Mouse (Mus musculus) frontal cortex, postnatal 25 days (tissue): ENCODE measurements around the gene Hsd17b11.
"Not testable (repeated sequence)": the region's sequence is repeated elsewhere in the genome, so short reads cannot be mapped to it uniquely, and the experiment has no call there.

Experiments used
- DNase-seq, 2 experiments: peaks; one replicate each; pipeline ENCODE4 v3.0.0; 2022; ENCODE audit warnings: low spot score in 2 of 2

Hsd17b11 gene

DNA sequence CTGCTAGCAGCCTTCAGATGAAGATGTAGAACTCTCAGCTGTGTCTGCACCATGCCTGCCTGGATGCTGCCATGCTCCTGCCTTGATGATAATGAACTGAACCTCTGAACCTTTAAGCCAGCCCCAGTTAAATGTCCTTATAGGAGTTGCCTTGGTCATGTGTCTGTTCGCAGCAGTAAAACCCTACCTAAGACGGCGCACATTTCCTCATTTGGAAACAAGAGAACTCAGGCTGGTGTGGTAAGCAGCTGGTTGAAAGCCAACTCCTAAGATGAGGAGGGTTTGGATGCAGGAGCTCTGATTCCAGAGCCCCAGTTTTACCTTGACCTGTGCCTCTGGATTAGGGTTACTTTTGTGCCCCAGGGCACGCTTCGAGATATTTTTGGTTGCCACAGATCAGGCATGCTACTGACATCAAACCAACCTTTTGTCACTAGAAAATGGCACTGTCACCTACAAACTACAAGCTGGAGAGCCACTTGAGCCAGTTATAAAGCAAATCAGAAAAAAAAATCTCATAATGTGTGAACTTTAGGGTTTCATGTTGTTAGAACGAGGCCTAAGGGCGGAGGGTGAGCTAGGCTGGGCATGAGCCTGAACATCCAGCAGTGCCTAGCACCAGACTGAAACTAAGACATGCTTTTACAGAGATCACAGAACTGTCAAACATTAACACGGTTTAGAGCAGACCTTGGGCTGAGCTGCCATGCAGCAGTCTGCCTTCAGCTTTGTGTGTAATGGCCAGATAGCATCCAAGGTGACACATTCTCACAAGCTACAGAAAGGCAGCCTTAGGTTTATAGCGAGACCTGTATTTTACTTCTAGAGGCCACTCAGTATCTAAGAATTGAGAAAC lies 40.8 kb downstream of the Hsd17b11 start:
- no peak for DNase-seq

DNA sequence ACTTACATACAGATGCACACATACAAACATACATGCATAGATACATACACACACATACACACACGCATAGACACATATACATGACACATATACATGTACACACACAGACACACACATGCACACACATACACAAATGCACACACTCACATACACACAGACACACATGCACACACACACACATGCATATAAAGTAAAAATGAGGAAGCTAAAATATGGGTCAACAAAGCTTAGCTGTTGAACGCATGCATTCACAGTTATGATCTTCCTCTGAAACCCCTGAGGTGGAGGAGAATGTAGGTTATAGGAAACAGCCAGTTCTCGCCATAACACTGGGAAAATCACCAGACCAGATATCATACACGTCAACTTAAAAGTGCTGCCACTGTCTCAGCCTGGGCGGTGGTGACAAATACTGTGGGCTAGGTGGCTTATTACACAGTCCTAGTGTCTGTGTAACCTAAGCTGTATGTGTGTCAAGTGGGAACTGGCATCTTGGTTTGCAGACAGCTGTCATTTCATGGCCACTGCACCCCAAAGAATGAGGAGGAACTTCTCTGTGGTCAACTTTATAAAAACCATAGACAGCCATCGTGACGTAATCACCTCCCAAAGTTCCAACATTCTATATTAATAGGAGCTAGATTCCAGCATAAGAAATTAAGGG lies 43.7 kb downstream of the Hsd17b11 start:
- DNase-seq: no peak

DNA sequence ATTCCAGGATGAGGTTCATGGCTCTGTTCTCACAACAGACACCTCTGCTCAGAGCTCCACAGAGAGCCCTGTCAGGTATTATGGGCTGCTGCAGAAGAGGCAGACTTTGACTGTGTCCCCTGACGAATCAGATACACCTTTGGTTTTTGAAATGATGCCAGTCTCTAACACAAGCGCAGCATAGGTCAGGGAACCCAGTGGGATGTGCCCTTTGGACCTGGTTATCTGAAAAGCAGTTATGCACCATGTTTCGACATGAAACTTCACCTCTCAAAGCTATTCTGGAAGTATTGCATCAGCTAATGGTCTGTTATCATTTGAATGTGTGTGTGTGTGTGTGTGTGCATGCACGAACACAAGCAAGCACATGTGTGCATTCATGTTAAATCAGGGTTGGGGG lies 44.4 kb downstream of the Hsd17b11 start, which contains the start of gene Hsd17b13:
Hsd17b13 (minus strand) TSS at position 114 of the 400 bp plus-strand sequence.
- DNase-seq: no peak

DNA sequence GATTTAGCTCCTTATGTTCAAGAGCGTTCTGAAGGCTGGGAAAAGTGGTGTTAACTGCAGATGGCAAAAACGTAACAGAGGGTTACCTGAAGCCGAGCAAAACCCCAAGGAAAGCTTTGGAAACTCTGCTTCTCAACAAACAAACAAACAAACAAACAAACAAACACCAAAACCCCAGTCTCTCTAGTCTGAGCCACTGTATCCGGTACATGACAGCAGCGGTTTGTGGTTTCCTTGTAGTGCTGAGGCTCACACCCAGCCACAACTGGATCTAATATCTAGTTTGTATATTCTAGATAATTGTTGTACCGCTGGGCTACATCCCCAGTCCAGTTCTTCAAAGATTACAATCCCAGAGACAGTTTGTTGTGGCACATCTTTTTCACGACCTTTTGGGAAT lies 46.0 kb downstream of the Hsd17b11 start:
- DNase-seq: no peak

DNA sequence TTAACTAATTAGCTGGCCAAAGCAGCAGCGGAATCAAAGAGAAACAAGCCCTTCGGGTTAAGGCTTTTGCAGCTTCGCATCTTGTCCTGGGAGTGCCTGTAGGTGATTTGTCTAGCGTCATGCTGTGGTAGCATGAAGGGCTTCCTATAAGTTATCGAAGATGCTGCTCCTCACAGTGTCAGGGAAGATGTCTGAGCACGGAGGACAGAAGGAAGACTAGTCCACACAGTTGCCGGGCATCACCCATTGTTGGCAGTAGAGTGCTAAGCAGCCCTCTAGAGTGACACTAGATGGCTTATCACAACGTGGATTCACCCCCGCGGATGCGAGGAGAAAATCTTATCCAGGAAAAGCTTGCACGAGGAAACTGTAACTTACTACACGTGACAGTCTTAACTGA lies 48.9 kb downstream of the Hsd17b11 start:
- DNase-seq: no peak

DNA sequence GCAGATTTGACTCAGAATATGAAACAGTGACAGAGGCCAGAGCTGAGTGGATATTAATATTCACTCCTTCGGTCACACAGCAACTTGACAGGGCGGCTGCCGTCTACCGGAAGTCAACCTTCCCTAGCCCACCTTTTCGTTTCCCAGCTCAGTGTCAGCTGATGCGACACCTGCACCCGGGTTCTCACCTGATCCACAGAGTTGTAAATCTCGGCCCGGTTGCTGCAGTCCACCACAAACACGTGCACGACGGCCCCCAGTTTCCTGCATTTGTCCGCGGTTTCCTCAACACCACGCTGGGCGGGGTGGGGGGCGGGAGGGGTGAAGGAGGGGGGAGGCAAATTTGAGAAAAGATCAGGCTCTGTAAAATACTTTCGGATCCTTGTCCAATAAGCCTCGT lies 49.3 kb downstream of the Hsd17b11 start:
- no peak for DNase-seq

DNA sequence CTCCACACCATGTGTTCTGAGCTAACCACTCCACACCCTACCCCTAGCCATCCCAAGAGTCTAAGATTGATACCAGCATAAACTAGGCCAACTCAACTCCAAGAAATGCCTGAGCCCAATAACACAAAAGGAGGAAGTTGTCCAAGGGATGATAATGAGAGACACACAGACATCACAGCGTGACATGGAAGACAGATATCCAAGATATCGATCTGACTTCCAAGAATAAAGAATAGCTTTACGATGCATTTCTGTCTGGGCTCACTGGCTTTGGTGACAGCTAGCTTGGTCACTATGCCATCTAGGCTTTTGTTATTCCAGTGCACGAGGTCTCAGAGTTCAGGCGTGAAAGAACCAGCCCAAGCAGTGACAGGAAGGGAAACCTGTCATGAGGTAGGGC lies 50.7 kb downstream of the Hsd17b11 start:
- DNase-seq: no peak

DNA sequence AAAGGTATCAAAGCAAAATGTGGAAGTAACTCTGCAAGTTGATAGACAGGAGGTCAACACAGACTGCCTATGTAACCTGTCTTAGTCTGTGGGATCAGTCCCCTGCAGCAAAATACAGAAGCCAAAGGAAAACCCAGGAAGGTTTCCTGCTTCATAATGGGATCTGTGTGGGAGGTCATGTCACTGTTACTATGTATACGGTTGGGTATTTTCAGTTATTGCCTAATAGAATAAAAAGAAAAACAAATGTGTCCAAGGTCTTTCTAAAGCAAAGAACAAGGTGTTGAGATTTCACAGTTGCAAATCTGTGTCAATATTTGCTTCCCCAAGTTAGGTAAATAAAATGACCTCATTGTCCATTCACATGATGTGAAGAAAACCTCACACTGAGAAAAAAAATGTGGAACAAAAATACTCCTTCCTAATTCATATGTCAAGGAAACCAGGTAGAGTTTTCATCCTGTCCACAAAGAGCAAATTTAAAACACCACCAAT lies 58.7 kb downstream of the Hsd17b11 start:
- DNase-seq: no peak

DNA sequence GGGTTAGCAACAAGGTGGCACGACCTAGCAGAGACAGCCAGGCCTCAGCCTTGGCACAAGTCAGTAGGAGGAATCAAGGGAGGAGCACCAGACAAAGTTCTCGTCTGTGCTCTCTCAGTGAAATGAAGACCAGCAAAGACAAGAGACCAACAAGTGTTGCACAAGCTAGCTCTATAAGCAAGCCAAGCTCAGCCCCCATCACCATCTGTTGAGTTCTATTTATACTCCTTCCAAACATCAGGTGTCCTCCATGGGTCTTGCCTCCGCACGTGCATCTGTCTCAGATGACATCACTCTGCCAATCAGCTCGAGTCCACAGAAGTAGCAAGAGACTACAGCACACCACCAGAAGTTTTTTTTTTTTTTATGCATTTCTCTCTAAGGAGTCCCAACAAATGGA lies 67.1 kb downstream of the Hsd17b11 start:
- DNase-seq: no peak

DNA sequence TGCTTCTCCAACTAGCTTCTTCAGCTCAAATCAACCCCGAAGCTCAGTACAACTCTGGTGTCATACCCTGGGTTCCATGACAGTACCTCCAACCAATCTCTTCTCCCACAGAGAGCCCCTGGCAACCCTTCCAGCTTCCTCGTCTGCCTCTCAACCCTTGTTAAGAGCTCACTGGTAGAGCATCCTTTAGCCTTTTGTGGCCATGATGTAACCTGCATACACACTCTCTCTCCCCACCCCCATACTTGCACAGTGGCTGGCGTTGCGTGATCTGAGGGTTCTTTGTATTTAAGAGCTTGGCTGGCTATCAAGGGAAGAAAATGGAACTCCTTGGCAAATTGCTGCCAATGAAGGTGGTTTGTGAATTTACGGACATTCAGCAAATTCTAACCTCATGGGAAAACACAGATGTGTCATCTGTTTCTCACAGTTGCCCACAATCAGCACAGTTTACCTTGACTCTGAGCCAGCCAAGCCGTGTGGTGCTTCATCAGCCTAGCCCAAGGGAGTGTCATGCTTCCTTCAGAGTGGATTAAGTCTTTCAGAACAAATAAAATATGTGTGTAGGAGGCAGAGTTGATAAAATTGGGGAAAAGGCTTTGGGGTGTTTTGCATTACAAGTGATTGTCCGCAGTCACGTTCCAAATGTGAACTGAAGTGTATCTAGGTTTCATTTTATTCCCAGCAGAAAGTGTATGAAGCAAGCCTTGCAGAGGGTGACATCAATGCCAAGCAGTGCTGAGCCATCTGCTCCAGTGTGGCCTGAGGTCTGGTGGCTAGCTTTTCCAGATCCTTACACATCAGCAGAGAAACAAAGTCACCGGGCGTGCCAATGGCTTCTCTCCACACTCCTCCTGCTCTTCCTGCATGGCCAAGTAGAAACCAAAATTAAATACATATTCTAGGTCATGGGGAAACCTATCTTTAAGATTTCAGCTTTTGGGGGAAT lies 68.3 kb downstream of the Hsd17b11 start:
- no peak for DNase-seq

DNA sequence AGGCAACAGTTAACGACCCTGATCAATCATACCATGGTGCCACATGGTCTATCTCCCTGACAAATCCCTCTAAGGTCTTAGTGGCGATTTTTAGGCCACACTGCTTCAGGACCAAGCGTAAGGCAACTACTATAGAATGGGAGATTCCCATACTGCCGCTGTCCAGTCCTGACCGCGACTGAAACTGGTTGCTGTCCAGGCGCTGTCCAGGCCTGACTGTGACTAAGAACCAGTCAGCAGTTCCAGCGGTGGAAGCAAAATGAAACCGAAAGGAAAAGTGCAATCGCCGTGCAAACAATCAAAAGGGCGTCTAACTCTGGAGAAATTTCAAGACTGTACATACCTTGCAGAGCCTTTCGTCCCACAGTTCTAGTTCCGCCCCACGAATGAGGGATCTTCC lies 71.6 kb downstream of the Hsd17b11 start:
- not testable (repeated sequence) for DNase-seq

DNA sequence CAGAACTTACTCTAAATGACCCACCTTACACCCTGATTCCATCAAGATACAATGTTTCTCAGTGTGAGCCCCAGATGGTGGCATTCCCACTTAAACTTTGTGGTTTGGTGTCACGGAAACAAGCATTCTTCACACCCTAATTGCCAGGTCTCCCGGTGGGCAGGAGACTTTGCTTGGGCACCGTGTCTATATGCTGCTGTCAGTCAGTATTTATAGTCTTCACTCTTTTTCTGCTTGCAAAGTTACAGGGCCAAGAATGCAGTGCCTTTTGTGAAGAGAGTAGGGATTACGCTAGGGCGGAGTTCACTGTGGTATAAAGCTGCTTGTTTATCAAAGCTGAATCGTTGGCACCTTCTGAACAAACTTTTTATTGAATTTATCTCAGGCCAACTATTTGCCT lies 78.5 kb downstream of the Hsd17b11 start:
- DNase-seq: no peak

DNA sequence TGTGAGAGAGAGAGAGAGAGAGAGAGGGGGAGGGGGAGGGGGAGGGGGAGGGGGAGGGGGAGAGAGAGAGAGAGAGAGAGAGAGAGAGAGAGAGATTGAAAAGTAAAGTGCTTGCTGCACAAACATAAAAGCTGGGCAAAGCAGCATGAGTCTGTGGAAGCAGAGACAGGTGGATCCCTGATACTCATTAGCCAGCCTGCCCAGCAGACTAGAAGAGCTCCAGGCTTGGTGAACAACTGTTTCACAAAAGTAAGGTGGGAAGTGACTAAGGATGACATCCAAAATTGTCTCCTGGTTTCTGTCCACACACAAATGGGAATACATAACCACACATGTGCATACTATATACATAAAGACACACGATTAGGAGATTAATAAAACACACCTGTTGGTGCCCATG lies 81.9 kb downstream of the Hsd17b11 start:
- DNase-seq: no peak
